ENCODE assay signal across 30 mouse cellular contexts in the genomic region with DNA sequence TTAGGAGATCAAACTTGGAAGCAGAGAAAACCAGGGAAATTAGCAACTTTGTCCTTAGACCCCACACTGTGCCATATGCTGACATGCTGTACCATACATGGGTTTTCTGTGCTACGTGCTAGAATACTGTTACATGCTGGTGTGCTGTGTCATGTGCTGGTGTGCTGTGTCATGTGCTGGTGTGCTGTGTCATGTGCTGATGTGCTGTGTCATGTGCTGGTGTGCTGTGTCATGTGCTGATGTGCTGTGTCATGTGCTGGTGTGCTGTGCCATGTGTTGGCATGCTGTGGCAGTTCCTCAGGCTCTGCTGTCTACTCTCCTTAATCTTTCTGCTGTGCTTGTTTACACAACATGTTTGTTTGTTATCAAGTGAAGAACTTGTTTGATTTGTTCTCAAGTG.
DNase-seq lines count a peak whose midpoint lies in the region; ATAC-seq and TF ChIP-seq lines count a peak whose summit lies in the region.
"Had no signal": no experiment of that assay in that cellular context is flagged by ENCODE, and none has a peak within 500 bp of the region (broad histone marks: within the 10 kb centered on the region; RNA-seq: fewer than 3 reads in every experiment).

No protein-coding gene starts in this region.

- no peak for TF ChIP-seq EP300 in liver, postnatal 0 days (IDR thresholded peaks at IDR 0.05; ENCODE audit: low read depth)

- 80% methylated on average over 1 of the region's 1 CpGs for WGBS in liver, postnatal 0 days (ENCODE audit: insufficient replicate concordance)
- WGBS in forebrain, embryonic 16.5 days = 96% methylated on average over 1 of the region's 1 CpGs
- WGBS in midbrain, embryonic 14.5 days = 97% methylated on average over 1 of the region's 1 CpGs

- no peak for TF ChIP-seq CTCF in liver, postnatal 0 days (IDR thresholded peaks at IDR 0.05; ENCODE audit: low read depth)

- H3K27me3 ChIP-seq in megakaryocyte, embryonic 14.5 days (replicated peaks) = no peaks in the 10 kb centered on the region
- no peaks in the 10 kb centered on the region for H3K27me3 ChIP-seq in liver, postnatal 0 days (ENCODE audit: insufficient read depth, low read length)
- H3K27me3 ChIP-seq in forebrain, embryonic 16.5 days (replicated peaks; ENCODE audit: control insufficient read depth, insufficient read depth, low read length) = no peaks in the 10 kb centered on the region
- no peaks in the 10 kb centered on the region for H3K27me3 ChIP-seq in midbrain, embryonic 14.5 days (ENCODE audit: control insufficient read depth, insufficient read depth, low read length)
- H3K27me3 ChIP-seq: forebrain, embryonic 13.5 days; hindbrain, embryonic 12.5 days; limb, embryonic 15.5 days; stomach, embryonic 15.5 days had no signal

- no peak overlapping the region for H3K4me2 ChIP-seq in liver, postnatal 0 days (ENCODE audit: low read depth, low read length)
- H3K4me2 ChIP-seq in forebrain, embryonic 16.5 days (ENCODE audit: low read length) = no peak overlapping the region
- H3K4me2 ChIP-seq in midbrain, embryonic 14.5 days (ENCODE audit: low read length) = no peak overlapping the region
- H3K4me2 ChIP-seq: forebrain, embryonic 13.5 days; heart, embryonic 11.5 days; hindbrain, embryonic 12.5 days; limb, embryonic 15.5 days; stomach, embryonic 15.5 days had no signal

- DNase-seq in liver, postnatal 0 days = no peak
- DNase-seq in testis, postnatal 10 days (ENCODE audit: low spot score) = no peak
- DNase-seq in midbrain, embryonic 14.5 days = no peak
- DNase-seq: adrenal gland, adult 8-10 months; cerebellum, adult 8-10 months; gastrocnemius, postnatal 25 days; heart, adult 18-20 months; heart, postnatal 36 days; kidney, adult 8-10 months; kidney, postnatal 4 days; layer of hippocampus, postnatal 36 days; lung, postnatal 36 days; right cerebral cortex, postnatal 25 days; thymus, postnatal 14 days had no signal

- H3K4me3 ChIP-seq in megakaryocyte, embryonic 14.5 days (replicated peaks) = peak overlapping the region; percentile 76
- H3K4me3 ChIP-seq in liver, postnatal 0 days (ENCODE audit: low read depth, low read length) = no peak overlapping the region
- no peak overlapping the region for H3K4me3 ChIP-seq in forebrain, embryonic 16.5 days (replicated peaks; ENCODE audit: low read length)
- H3K4me3 ChIP-seq in midbrain, embryonic 14.5 days (replicated peaks; ENCODE audit: low read depth, low read length) = no peak overlapping the region
- H3K4me3 ChIP-seq: forebrain, embryonic 13.5 days; hindbrain, embryonic 12.5 days; limb, embryonic 10.5 days; limb, embryonic 15.5 days; midbrain, embryonic 10.5 days; stomach, embryonic 15.5 days had no signal

- peaks cover 4% of the 10 kb centered on the region for H3K4me1 ChIP-seq in megakaryocyte, embryonic 14.5 days
- no peaks in the 10 kb centered on the region for H3K4me1 ChIP-seq in liver, postnatal 0 days (ENCODE audit: insufficient read depth)
- no peaks in the 10 kb centered on the region; the same call in 1 of the 2 replicates for H3K4me1 ChIP-seq in forebrain, embryonic 16.5 days (replicated peaks; ENCODE audit: control insufficient read depth, insufficient read depth, low read length)
- no peaks in the 10 kb centered on the region for H3K4me1 ChIP-seq in midbrain, embryonic 14.5 days (ENCODE audit: control insufficient read depth, insufficient read depth, low read length)
- H3K4me1 ChIP-seq: limb, embryonic 15.5 days; stomach, embryonic 15.5 days had no signal

- H3K36me3 ChIP-seq in megakaryocyte, embryonic 14.5 days (replicated peaks; ENCODE audit: low read length) = peaks cover 24% of the 10 kb centered on the region
- peaks cover 6% of the 10 kb centered on the region; the same call in 1 of the 2 replicates for H3K36me3 ChIP-seq in liver, postnatal 0 days (replicated peaks; ENCODE audit: insufficient read depth, low read length)
- H3K36me3 ChIP-seq in forebrain, embryonic 16.5 days (ENCODE audit: control insufficient read depth, insufficient read depth) = no peaks in the 10 kb centered on the region
- no peaks in the 10 kb centered on the region for H3K36me3 ChIP-seq in midbrain, embryonic 14.5 days (ENCODE audit: control insufficient read depth, insufficient read depth, low read length)
- H3K36me3 ChIP-seq: hindbrain, embryonic 12.5 days; limb, embryonic 15.5 days; midbrain, embryonic 10.5 days; stomach, embryonic 15.5 days had no signal

- no peak overlapping the region for H3K9ac ChIP-seq in liver, postnatal 0 days (replicated peaks)
- no peak overlapping the region for H3K9ac ChIP-seq in forebrain, embryonic 16.5 days (replicated peaks; ENCODE audit: low read depth, low read length)
- H3K9ac ChIP-seq in midbrain, embryonic 14.5 days (replicated peaks; ENCODE audit: low read length) = no peak overlapping the region
- H3K9ac ChIP-seq: forebrain, embryonic 13.5 days; hindbrain, embryonic 12.5 days; limb, embryonic 15.5 days; stomach, embryonic 15.5 days had no signal

- ATAC-seq in megakaryocyte, adult 5-6 weeks (ENCODE audit: poor library complexity, severe bottlenecking) = no peak
- peak; percentile 22; the same call in 1 of the 2 replicates for ATAC-seq in granulocyte monocyte progenitor cell, adult 5-6 weeks (replicated peaks; ENCODE audit: poor library complexity, severe bottlenecking)
- ATAC-seq in liver, postnatal 0 days = 0 out of 2 replicates have a peak, but pooled peaks have one; percentile 38
- no peak for ATAC-seq in forebrain, embryonic 16.5 days
- no peak for ATAC-seq in midbrain, embryonic 14.5 days (ENCODE audit: low FRiP score, low TSS enrichment)
- ATAC-seq: activated CD4-positive, CD25-positive, alpha-beta regulatory T cell, adult 4 months; forebrain, embryonic 13.5 days; hindbrain, postnatal 0 days; intestine, embryonic 16.5 days; midbrain, embryonic 16.5 days had no signal

- no peak overlapping the region for H3K27ac ChIP-seq in liver, postnatal 0 days (ENCODE audit: low read depth)
- no peak overlapping the region for H3K27ac ChIP-seq in forebrain, embryonic 16.5 days (ENCODE audit: low read length)
- H3K27ac ChIP-seq in midbrain, embryonic 14.5 days (replicated peaks; ENCODE audit: low read depth, low read length) = no peak overlapping the region
- H3K27ac ChIP-seq: forebrain, embryonic 13.5 days; hindbrain, embryonic 12.5 days; hindbrain, postnatal 0 days; kidney, postnatal 0 days; limb, embryonic 10.5 days; limb, embryonic 15.5 days; midbrain, embryonic 10.5 days; stomach, embryonic 15.5 days had no signal

- peaks cover 4% of the 10 kb centered on the region for H3K9me3 ChIP-seq in megakaryocyte, embryonic 14.5 days
- H3K9me3 ChIP-seq in liver, postnatal 0 days (ENCODE audit: low read length) = no peaks in the 10 kb centered on the region
- no peaks in the 10 kb centered on the region for H3K9me3 ChIP-seq in forebrain, embryonic 16.5 days (ENCODE audit: control insufficient read depth, low read length)
- no peaks in the 10 kb centered on the region for H3K9me3 ChIP-seq in midbrain, embryonic 14.5 days (ENCODE audit: control insufficient read depth, low read length)
- H3K9me3 ChIP-seq: forebrain, embryonic 13.5 days; hindbrain, embryonic 12.5 days; limb, embryonic 10.5 days; limb, embryonic 15.5 days; midbrain, embryonic 10.5 days; stomach, embryonic 15.5 days had no signal

Comparison
In these comparisons a context has a peak if more than half of its experiments do, and no peak if none do; other contexts are left out.
1. ATAC-seq: peak in granulocyte monocyte progenitor cell, adult 5-6 weeks (single experiment) and liver, postnatal 0 days (single experiment); none in megakaryocyte, adult 5-6 weeks (single experiment), forebrain, embryonic 16.5 days (single experiment) and midbrain, embryonic 14.5 days (single experiment).